Mouse (Mus musculus): ENCODE results near the gene Btbd11.

GRCm38 (mm10) chr10:85503453-85503852 lies 116.8 kb downstream of the Btbd11 start:
- no peak for TF ChIP-seq CTCF (IDR thresholded peaks at IDR 0.05; ENCODE audit: low read depth, low read length)
- TF ChIP-seq POLR2A (IDR thresholded peaks at IDR 0.05; ENCODE audit: extremely low read depth, insufficient read depth, low read length) = no peak

All from liver, adult 2 months (tissue).